Mouse (Mus musculus) heart, embryonic 12.5 days (tissue): Measurements from ENCODE around the gene Fmnl2. TPM values are rescaled to one million over a fixed set of nuclear protein-coding genes. Genes with fewer than 3 reads are reported as not detected.

ENCODE experiments used
- ATAC-seq: fragments of 200-750 bp; cut with Nextera tagmentation; 2 replicates; pipeline ENCODE4 v1.8.0; 2017; ENCODE audit warnings: moderate TSS enrichment, moderate library complexity; ENCODE audit not compliant: insufficient number of reproducible peaks, low FRiP score
- H3K27ac ChIP-seq: fragments of 300-500 bp; sonication (generic); 2 replicates; pipeline ENCODE4 v1.5.1; 2016; ENCODE audit warnings: mild to moderate bottlenecking, moderate library complexity; ENCODE audit not compliant: poor library complexity, severe bottlenecking
- H3K27me3 ChIP-seq: fragments of 300-500 bp; sonication (generic); replicated peaks from 2 replicates; pipeline ENCODE4 v1.6.1; 2016; ENCODE audit warnings: mild to moderate bottlenecking, moderate library complexity
- H3K36me3 ChIP-seq: fragments of 300-500 bp; sonication (generic); 2 replicates; pipeline ENCODE4 v1.6.1; 2016; ENCODE audit warnings: mild to moderate bottlenecking, moderate library complexity
- H3K4me1 ChIP-seq: fragments of 300-500 bp; sonication (generic); replicated peaks from 2 replicates; pipeline ENCODE4 v1.6.1; 2016; ENCODE audit warnings: mild to moderate bottlenecking
- H3K4me2 ChIP-seq: fragments of 300-500 bp; sonication (generic); 2 replicates; pipeline ENCODE4 v1.6.1; 2016; ENCODE audit warnings: mild to moderate bottlenecking, moderate library complexity
- H3K4me3 ChIP-seq: fragments of 300-500 bp; sonication (generic); 2 replicates; pipeline ENCODE4 v1.5.1; 2016; ENCODE audit warnings: mild to moderate bottlenecking
- H3K9ac ChIP-seq: fragments of 300-500 bp; sonication (generic); 2 replicates; pipeline ENCODE4 v1.6.1; 2016; ENCODE audit warnings: mild to moderate bottlenecking, moderate library complexity
- H3K9me3 ChIP-seq: fragments of 300-500 bp; sonication (generic); replicated peaks from 2 replicates; pipeline ENCODE4 v1.6.1; 2016; ENCODE audit warnings: mild to moderate bottlenecking, moderate library complexity
- WGBS: fragments of 180-500 bp; shearing (Covaris S2); methylation state at CpG from one replicate; pipeline ENCODE4 v1.1.7; 2016; 5-methylcytosine and 5-hydroxymethylcytosine counted together
- polyA plus RNA-seq: library from polyadenylated mRNA; unstranded; fragments of >200 nt; fragmentation: Nextera tagmentation; extraction: Ambion mirVana; gene quantifications from 2 replicates; pipeline ENCODE4 v1.2.1, GENCODE M21; 2016

Gene Fmnl2
- polyA plus RNA-seq, 1 experiment from 2014 or later = 1.1 TPM

- Histone ChIP-seq H3K9me3 (no peaks in the 10 kb centered on the region), H3K9ac (no peak overlapping the region), H3K27me3 (0 out of 2 replicates have a peak, but pooled peaks cover 5% of the 10 kb centered on the region), H3K27ac (no peak overlapping the region), H3K4me1 (no peaks in the 10 kb centered on the region), H3K4me2 (no peak overlapping the region), H3K36me3 (no peaks in the 10 kb centered on the region), H3K4me3 (no peak overlapping the region)
- ATAC-seq = no peak
- 78% methylated on average over 2 of the region's 2 CpGs for WGBS
Measured at GRCm38 (mm10) chr2:52843861-52844260, 13.8 kb upstream of the Fmnl2 start.

GRCm38 (mm10) chr2:52844936-52845752, 12.5 kb upstream of the Fmnl2 start:
- Histone ChIP-seq H3K9me3 (no peaks in the 10 kb centered on the region), H3K4me1 (no peaks in the 10 kb centered on the region), H3K4me2 (no peak overlapping the region), H3K36me3 (no peaks in the 10 kb centered on the region), H3K9ac (no peak overlapping the region), H3K27ac (no peak overlapping the region), H3K27me3 (0 out of 2 replicates have a peak, but pooled peaks cover 5% of the 10 kb centered on the region), H3K4me3 (no peak overlapping the region)
- WGBS = 55% methylated on average over 14 of the region's 14 CpGs
- no peak for ATAC-seq

DNA sequence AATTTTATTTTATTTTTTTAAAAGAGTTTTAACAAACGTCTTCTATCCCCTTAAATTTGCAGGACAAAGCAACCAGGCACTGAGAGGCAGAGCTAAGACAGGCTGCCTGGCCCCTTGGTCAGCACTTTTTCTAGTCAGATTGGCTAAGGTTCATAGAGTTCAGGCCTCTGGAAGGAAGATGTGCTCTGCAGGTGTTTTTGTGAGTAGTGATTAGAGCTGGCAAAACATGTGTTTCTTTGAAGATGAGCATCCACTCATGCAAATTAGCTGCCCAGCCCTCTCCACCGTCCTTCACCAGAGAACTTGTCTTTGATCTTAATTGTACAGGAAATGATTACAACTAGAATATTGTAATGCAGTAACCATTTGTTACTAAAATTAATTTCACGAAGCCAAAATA, 11.2 kb upstream of the Fmnl2 start:
- Histone ChIP-seq H3K36me3 (no peaks in the 10 kb centered on the region), H3K27ac (no peak overlapping the region), H3K9me3 (no peaks in the 10 kb centered on the region), H3K4me3 (no peak overlapping the region), H3K27me3 (0 out of 2 replicates have a peak, but pooled peaks cover 5% of the 10 kb centered on the region), H3K4me2 (no peak overlapping the region), H3K9ac (no peak overlapping the region), H3K4me1 (no peaks in the 10 kb centered on the region)
- WGBS = 61% methylated on average over 3 of the region's 3 CpGs
- ATAC-seq = no peak

- Histone ChIP-seq H3K4me2 (no peak overlapping the region), H3K9me3 (no peaks in the 10 kb centered on the region), H3K4me1 (no peaks in the 10 kb centered on the region), H3K4me3 (no peak overlapping the region), H3K9ac (no peak overlapping the region), H3K36me3 (no peaks in the 10 kb centered on the region), H3K27me3 (0 out of 2 replicates have a peak, but pooled peaks cover 5% of the 10 kb centered on the region), H3K27ac (no peak overlapping the region)
- ATAC-seq = no peak
- 63% methylated on average over 3 of the region's 3 CpGs for WGBS
Measured at GRCm38 (mm10) chr2:52849092-52849491, 8.6 kb upstream of the Fmnl2 start.

- WGBS = under 1% methylated on average over 41 of the region's 46 CpGs
- no peak overlapping the region for H3K27ac ChIP-seq
- peak; percentile 24 for ATAC-seq
Measured at GRCm38 (mm10) chr2:52858529-52859465, 1.1 kb downstream of the Fmnl2 start.

GRCm38 (mm10) chr2:52859466-52859840, 1.8 kb downstream of the Fmnl2 start:
- Histone ChIP-seq H3K4me2 (peak overlapping the region; percentile 96), H3K4me3 (peak overlapping the region; percentile 79), H3K27me3 (no peaks in the 10 kb centered on the region), H3K4me1 (peaks cover 17% of the 10 kb centered on the region), H3K27ac (no peak overlapping the region), H3K9ac (0 out of 2 replicates have a peak overlapping the region, but pooled peaks have one; percentile 77), H3K36me3 (no peaks in the 10 kb centered on the region), H3K9me3 (no peaks in the 10 kb centered on the region)
- WGBS = 23% methylated on average over 7 of the region's 7 CpGs
- no peak for ATAC-seq

More at GRCm38 (mm10) chr2:52858529-52859465, 1.1 kb downstream of the Fmnl2 start:
- Histone ChIP-seq H3K36me3 (no peaks in the 10 kb centered on the region), H3K4me1 (peaks cover 17% of the 10 kb centered on the region), H3K27me3 (no peaks in the 10 kb centered on the region), H3K9me3 (no peaks in the 10 kb centered on the region), H3K4me3 (peak overlapping the region; percentile 79), H3K4me2 (peak overlapping the region; percentile 96), H3K9ac (peak overlapping the region; percentile 77)

DNA sequence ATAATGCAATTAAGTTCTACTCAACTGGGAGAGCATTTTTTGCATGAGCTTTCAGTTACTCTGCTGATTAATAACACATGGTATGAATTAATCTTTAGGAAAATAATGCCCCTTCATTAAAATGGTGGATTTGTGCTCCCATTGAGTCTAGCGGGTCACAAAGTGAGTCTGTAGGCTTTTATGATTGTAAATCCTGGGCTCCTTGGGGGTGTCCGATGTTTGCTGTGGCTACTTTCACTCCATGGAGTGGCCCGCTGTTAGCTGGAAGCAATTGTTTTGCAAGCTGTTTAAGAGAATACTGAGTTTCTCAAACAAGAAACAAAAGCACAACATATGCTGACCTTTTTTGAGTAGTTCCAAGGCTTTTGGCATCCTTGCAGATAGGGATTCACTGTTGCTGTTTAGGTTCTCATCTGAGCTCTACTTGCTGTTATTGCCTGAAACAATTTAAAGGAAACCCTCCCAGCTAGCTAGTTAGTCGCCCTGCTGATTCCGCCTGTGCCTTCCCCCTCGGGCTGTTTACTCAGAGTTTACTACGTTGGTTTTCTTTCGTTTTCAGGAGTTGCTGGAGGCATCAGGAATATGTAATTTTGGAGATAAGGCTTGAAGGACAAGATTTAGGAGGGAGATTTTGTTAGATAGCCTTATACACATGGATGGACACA, 2.6 kb downstream of the Fmnl2 start:
- no peak overlapping the region for H3K4me3 ChIP-seq

GRCm38 (mm10) chr2:52862046-52862759, 4.5 kb downstream of the Fmnl2 start:
- WGBS = 84% methylated on average over 9 of the region's 9 CpGs
- no peak overlapping the region for H3K27ac ChIP-seq
- no peak overlapping the region for H3K4me2 ChIP-seq
- H3K9me3 ChIP-seq = peaks cover 1% of the 10 kb centered on the region; the same call in 1 of the 2 replicates
- ATAC-seq = no peak
- H3K9ac ChIP-seq = no peak overlapping the region
- H3K4me1 ChIP-seq = peaks cover 17% of the 10 kb centered on the region
- 0 out of 2 replicates have a peak, but pooled peaks cover 2% of the 10 kb centered on the region for H3K36me3 ChIP-seq
- H3K27me3 ChIP-seq = no peaks in the 10 kb centered on the region
- H3K4me3 ChIP-seq = no peak overlapping the region

More for the DNA sequence above, 2.6 kb downstream of the Fmnl2 start:
- no peaks in the 10 kb centered on the region for H3K9me3 ChIP-seq
- peak overlapping the region; percentile 96; the same call in 1 of the 2 replicates for H3K4me2 ChIP-seq
- H3K27me3 ChIP-seq = no peaks in the 10 kb centered on the region
- no peak overlapping the region for H3K9ac ChIP-seq
- H3K27ac ChIP-seq = no peak overlapping the region
- 62% methylated on average over 8 of the region's 8 CpGs for WGBS
- H3K36me3 ChIP-seq = no peaks in the 10 kb centered on the region
- H3K4me1 ChIP-seq = peaks cover 17% of the 10 kb centered on the region
- ATAC-seq = no peak

DNA sequence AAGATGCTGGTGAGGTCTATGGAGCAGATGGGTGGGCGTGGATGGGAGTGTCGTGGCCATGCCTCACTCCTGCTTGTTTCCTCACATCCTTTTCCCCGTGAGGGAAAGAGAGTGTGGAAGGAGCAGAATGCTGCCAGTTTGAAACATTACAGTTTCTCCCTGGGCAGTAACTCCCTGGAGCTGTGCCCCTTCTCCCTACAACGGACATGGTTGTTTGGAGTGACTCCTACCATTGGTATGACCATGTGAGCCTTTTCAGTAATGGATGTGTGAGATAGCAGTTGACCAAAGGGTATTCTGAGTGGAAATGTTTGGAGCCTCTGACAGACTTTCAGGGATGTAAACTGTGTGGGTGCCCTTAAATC, 5.1 kb downstream of the Fmnl2 start:
- Histone ChIP-seq H3K27ac (no peak overlapping the region), H3K27me3 (no peaks in the 10 kb centered on the region), H3K4me2 (no peak overlapping the region), H3K36me3 (0 out of 2 replicates have a peak, but pooled peaks cover 2% of the 10 kb centered on the region), H3K4me3 (no peak overlapping the region), H3K9ac (no peak overlapping the region), H3K4me1 (peaks cover 17% of the 10 kb centered on the region), H3K9me3 (peaks cover 4% of the 10 kb centered on the region; the same call in 1 of the 2 replicates)
- no peak for ATAC-seq
- 75% methylated on average over 4 of the region's 4 CpGs for WGBS

DNA sequence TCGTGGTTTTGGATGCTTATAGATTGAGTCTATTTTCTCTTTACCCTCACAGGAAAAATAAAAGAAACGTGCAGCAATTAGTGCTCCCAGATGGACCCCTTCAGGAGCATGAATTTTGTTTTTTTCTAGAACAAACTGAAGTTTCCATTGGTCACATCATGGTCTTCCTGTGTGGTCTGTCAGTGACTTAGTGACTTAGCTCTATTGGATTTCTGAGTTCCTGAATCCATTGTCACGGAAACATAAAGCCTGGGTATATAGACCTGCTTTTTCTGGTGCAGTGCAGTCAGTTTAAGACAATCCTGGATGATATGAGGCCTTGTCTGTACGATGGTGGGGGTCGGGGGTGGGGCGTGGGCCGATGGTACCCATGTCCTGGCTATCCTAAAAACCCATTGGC, 7.0 kb downstream of the Fmnl2 start:
- H3K4me1 ChIP-seq = peaks cover 9% of the 10 kb centered on the region
- H3K9me3 ChIP-seq = peaks cover 4% of the 10 kb centered on the region; the same call in 1 of the 2 replicates
- no peak for ATAC-seq
- no peak overlapping the region for H3K4me2 ChIP-seq
- WGBS = 88% methylated on average over 7 of the region's 7 CpGs
- H3K27ac ChIP-seq = no peak overlapping the region
- no peaks in the 10 kb centered on the region for H3K27me3 ChIP-seq
- H3K9ac ChIP-seq = no peak overlapping the region
- H3K36me3 ChIP-seq = 0 out of 2 replicates have a peak, but pooled peaks cover 2% of the 10 kb centered on the region
- H3K4me3 ChIP-seq = no peak overlapping the region
